Mouse (Mus musculus) adipocyte (in vitro differentiated cells): ENCODE results near the gene Nfrkb.
A peak's percentile ranks its signal among the peaks of the same experiment; 100 is the strongest.

Source experiments
- DNase-seq: peaks from one replicate; pipeline ENCODE4 v3.0.0-alpha.2; 2016; ENCODE audit warnings: low spot score

Gene Nfrkb

DNA sequence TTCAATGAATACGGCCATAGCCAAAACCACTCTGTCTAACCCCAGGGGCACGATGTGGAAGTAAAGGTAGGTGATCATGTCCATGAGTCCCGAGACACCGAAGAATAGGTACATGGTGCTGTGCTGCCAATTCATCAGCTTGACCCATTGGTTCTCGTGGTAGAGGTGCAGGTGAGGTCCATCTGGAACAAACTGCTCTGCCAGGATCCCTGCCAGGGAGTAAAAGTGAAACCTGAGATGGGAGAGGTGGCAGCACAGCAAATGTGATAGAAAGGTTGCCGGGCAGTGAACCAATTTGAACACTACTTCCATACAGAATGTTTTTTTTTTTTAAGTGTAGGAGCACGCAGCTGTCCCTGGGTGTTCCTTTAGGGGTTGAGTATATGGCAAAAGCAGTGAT lies 43.0 kb downstream of the Nfrkb start:
- peak; percentile 9 for DNase-seq

DNA sequence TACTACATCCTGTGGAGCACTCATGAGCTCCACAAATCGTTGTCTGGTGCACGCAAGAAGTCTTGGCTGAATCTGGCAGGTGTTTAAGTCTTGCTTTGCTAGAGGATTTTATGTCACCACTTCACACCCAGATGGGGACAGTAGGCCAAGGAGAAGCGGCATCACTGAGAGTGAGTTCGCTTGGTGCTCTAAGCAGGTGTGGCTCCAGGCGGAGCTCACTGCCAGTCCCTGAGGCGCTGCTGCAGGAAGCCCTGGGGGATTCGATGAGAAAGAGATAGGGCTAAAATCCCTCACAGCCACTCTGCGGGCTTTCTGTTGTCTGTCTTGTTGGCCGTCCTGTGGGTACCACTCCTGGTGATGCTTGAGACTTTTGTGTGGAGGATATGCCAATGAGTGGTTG lies 44.0 kb downstream of the Nfrkb start:
- no peak for DNase-seq

GRCm38 (mm10) chr9:31431751-31432150 lies 45.8 kb downstream of the Nfrkb start:
- no peak for DNase-seq

GRCm38 (mm10) chr9:31432336-31432975 lies 46.5 kb downstream of the Nfrkb start:
- peak; percentile 66 for DNase-seq

DNA sequence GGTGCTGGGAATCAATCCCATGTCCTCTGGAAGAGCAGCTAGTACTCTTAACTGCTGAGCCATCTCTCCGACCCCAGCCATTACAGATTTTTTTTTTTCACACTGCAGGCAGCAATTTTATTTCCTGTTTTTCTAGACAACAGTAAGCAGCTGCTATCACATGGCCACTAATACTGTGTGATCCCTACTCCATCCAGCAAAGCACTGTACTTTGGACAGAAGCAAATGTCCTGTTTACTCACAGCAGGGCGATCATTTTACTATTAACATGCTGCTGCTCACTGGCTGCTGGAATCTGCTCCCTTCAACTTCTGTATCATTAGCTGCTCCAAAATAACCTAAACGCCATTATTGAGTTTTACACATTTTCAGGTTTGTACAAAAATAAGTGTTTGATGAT lies 47.4 kb downstream of the Nfrkb start:
- no peak for DNase-seq

DNA sequence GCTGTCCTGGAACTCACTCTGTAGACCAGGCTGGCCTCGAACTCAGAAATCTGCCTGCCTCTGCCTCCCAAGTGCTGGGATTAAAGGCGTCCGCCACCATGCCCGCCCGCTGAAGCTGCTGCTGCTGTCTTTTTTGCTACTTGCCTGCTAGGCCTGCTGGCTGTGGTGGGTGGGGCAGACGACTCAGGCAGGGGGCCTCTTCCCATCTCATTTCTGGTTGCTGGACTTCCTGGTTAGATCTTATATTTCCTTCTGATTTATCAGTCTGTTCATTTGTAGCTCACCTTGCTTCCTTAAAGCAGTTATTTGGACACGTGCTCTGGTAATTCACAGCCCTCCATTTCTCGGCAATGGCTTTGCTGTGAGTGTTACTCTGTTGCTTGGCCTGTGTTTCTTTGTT lies 49.4 kb downstream of the Nfrkb start:
- DNase-seq: no peak

GRCm38 (mm10) chr9:31437861-31438260 lies 51.9 kb downstream of the Nfrkb start:
- DNase-seq: no peak

- DNase-seq: no peak
Measured at GRCm38 (mm10) chr9:31438834-31439233, 52.8 kb downstream of the Nfrkb start.

DNA sequence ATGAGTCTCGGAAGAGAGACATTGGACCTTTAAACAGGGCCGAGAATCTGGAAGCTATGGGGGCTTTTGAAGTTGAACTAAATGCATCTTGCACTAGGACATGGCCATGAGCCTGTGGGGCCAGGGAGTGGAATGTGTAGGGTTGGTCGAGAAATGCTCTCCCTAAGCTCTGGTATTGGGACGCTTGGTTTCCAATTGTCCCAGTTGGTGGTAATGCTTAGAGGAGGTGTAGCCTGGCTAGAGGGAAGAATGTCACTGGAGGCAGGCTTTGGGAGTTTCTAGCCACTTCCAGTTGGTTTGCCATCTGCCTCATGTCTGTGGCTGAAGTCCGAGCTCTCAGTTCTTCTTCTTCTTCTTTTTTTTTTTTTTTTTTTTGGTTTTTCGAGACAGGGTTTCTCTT lies 53.3 kb downstream of the Nfrkb start:
- DNase-seq: no peak

GRCm38 (mm10) chr9:31440366-31440765 lies 54.4 kb downstream of the Nfrkb start:
- DNase-seq: no peak

DNA sequence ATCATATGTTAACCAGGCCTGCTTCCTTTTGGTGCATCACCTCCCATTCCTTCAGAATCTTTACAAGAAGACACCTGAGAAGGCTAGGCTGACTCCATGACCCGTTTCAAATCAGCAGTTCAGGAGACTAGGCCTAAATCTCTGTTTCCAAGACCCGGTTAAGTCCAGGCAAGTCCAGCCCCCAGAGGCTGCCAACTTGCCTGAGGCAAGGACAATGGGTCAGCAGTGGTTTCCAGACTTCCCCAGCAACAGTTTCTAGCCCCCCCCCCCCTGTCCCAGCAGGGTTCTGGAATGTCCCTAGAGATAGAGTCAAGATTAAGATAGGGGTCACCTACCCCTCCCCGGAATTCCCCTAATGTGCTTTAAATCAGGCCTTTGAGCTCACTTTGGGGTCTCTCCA lies 55.5 kb downstream of the Nfrkb start:
- no peak for DNase-seq

GRCm38 (mm10) chr9:31444236-31444635 lies 58.2 kb downstream of the Nfrkb start:
- DNase-seq: no peak

DNA sequence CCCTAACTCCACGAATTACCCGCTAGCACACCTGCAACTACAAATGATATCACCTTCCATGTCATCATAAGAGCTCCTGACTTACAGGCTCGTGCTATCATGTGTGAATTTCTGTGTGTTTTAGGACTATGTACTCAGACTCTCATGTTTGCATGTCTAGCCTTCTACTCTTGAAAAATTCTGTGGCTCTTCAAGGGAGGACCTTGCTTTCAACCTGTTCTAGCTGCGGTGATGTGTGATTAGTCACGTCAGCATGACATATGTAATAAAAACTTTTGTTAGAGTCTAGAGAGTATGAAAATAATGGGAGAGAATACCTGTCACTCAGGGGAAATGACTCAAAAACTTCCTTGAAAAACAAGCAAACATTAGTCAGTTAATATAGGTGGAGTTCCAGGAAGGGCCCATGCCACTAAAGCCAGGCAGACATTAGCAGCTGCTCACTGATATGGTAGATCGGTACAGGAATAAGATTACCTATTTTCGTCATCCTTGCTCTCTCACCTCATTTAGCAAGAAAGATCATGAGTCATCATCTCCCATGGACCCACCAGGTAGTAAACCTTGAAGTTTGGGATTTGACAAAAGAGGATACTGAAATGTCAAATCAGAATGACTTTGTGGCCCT lies 63.3 kb downstream of the Nfrkb start:
- DNase-seq: no peak

DNA sequence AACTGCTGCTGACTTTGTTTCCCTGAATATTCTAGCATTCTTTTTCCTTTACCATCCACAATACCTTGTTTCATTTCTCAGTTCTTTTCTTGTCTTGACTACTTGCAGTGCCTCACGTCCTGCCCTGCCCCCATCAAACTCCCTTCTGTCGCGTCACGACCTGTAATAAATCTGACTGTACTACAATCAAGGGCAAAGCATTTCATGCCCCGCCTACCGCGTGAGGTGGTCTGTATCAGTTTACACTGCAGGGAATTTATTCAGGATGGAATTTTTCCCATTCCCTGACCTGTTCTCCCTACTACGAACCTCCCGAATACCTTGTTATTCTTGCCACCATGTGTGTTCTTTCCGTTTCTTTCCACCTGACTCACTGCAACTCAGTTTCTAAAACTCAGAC lies 66.2 kb downstream of the Nfrkb start:
- DNase-seq: no peak

DNA sequence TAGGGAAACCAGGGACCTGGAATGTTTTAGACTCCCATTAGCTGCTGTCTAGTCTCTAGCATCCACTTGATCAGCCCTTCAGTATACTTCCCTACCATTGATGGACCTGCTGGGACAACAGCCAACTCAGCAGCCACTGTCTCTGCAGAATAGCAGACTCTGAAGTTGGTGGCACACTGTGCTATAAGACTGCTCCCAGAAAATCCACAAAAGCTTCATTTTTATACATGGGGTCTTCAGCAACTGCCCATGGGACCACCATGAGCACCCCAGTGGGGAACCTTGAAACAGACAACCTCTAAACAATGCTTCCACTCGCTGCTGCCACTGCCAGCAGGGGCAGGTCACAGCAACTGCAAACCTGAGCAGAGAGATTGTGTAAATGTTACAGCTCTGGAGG lies 68.4 kb downstream of the Nfrkb start:
- DNase-seq: no peak

DNA sequence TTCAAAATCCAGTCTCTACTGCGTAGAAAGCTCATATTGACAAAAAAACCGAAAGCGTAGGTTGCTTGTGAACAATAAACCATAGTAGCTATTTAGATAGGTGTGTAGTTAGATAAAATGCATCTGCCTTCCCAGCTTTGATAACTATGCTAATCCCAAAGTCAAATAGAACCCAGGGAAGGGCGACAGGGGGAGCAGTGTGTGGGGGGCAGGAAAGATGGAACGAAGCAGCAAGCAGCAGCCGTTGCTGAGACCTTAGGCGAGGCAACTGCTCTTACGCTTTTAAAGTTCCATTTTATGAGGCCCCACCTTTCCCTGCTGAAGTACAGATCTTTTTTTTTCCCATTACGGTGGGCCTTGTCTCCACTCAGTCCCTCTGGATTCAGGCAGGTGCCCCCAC lies 77.2 kb downstream of the Nfrkb start:
- no peak for DNase-seq

GRCm38 (mm10) chr9:31463692-31464474 lies 77.9 kb downstream of the Nfrkb start, which contains the start of gene Tmem45b:
Gene Tmem45b (minus strand): TSS chr9:31464462.
- no peak for DNase-seq
